Mouse (Mus musculus) adrenal gland, adult (tissue): ENCODE results near the gene Gpr153.

ENCODE experiments used
- DNase-seq, 2 experiments: peaks; one replicate each; pipeline ENCODE4 v3.0.0; 2022 to 2023; ENCODE audit warnings: low spot score in 1 of 2; ENCODE audit not compliant: inconsistent age in 2 of 2

The Gpr153 gene

DNA sequence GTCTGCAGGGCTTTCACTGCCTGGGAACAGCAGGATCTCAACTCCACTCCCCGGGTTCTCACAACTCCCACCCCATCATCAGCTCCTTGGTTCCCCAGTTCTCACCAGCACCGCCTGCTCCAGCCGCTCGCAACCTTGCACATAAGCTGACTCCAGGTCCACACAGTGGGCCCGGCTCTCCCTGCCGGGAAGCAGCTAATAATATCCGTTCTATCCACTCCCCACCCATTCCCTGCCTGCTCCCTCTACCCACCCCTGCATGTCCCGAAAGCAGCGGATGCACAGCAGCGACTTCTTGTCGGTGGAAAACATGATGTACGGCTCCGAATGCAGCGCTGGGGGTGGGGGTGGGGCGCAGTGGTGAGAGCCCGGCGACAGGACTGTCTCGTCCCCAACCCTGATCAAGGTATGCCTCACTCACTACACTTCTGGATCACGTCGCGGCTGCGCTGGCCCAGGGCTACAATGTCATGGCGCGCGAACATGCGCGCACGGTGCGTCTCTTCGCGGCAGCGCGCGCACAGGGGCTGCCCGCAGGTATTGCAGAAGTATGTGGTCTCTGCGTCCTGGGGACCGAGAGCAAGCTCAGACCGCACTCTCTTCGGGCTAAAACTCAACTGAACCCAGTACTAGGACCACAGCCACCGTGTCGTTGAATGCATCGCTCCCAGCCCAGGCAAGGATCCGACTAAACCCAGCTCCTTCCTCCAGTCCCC lies 41.6 kb downstream of the Gpr153 start:
- DNase-seq = no peak

- no peak for DNase-seq
These were observed 43.6 kb downstream of the Gpr153 start for GRCm38 (mm10) chr4:152317631-152318033.

DNA sequence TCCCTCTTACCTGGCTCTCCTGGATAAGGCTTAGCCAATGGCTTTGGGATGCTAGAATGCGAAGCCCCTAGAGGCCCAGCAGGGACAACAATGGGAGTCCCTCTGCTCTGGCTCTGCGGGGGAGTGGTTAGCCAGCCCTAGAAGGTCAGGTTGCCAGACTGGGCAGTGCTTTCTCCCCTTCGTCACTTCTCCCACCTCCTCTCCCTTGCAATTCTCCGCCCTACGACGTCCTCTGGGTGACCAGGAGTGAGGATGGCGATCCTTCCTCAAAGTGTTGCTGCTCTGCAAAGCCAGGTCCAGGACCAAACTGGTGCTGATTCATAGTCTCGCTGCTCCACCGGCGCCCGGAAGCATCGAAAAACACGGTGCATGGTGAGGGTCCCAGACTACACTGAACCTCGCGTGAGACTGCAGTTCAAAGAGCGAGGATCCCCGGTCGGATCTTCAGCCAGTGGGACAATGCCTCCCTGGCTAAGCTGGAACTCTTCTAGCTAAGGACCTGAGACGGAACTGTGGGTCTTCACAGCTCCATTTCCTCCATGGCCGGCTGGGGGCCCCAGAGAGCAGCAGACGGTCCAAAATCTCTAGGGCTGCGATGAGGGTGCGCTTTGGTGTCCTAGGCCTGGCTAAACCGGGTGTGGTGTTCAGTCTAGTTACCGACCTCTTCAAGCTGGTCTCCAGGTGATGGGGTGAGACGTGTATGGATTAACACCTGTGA lies 44.6 kb downstream of the Gpr153 start, which contains the start of gene Rnf207:
Gene Rnf207 (minus strand): TSS at position 477 of the 718 bp plus-strand sequence.
- peak; percentile 58 to 88 for DNase-seq

DNA sequence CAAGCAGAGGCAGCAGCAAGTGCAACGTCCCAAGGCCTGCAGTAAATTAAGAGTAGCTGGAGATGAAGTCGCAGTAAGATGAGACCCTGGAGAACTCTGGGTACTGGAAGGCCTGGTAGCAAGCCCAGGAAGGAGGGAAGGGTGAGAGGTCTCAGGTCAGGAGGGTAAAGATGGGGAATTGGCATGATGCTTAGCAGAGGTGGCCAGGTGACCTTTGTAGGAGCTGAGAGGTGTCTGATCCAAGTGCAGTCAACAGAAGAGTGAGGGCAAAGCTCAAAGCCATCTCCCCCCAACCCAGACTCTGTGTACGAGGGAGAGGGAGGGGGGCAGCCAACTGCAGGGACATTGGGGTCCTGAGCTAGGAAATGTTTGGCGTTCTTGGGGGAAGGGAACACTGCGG lies 47.4 kb downstream of the Gpr153 start:
- DNase-seq = no peak

- DNase-seq = no peak
These were observed 50.9 kb downstream of the Gpr153 start for GRCm38 (mm10) chr4:152324641-152325562.

DNA sequence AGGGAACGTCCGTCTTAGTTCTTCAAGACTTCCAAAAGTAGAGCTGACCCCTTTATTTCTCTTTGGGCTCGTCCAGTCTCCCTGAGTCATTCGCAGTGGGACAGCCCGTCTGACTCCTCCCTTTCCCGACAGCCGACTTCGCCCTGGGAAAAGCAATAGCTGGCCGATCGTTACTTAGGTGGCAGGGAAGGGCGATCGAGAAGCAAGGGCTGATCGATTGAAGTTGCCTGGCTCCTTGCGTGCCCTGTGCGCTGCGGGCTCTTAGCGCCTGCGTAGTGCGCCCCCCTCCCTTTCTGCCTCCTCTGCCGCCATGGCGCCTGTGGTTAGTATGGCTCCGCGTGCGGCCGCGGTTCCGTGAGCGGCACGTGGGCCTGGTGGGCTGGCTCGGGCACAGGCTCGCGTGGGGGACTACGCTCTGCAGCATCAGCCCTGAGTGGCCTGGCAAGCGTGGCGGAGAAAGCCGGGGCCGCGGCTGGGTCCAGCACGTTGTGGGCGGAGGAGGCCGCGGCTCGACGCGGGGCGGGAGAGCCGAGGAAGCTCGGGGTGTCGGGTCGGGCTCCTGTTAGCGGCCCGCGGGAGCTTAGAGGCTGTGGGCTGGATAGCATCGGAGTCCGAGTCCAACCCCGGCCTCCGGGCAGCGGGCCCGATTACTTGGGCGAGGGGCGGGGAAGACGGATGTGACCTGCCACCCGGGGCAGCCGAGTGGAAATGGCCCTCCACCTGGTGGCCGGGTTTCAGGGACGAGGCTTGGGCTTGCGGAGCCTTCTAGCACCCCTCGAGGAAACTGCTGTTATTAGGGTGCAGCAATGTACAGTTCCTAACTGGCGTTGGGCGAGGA lies 51.8 kb downstream of the Gpr153 start, which contains the start of gene Rpl22:
Gene Rpl22 (plus strand): TSS at position 169 of the 838 bp plus-strand sequence.
- peak; percentile 96 to 98 for DNase-seq

GRCm38 (mm10) chr4:152326543-152326942 lies 52.5 kb downstream of the Gpr153 start:
- DNase-seq = no peak

- peak in 1 of 2 experiments; percentile 67 for DNase-seq
These were observed 54.7 kb downstream of the Gpr153 start for GRCm38 (mm10) chr4:152328691-152329090.

DNA sequence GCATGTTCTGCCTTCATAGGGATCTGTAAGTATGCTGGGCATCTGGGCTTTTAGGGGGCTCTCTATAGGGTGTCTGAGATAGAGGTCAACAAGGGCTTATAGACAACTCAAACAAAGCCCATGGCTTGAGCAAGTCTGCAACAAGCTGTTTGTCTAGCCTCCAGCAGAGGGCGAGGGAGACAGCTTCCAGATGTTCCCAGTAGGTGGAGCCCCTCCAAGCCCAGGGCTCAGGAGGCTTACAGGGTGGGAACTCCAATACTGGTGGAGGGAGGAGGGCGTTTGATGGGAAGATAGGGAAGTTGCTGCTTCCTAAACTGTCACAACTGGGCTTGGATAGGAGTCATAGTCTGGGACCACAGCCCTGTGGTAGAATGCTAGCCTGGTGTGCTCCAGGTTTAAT lies 58.9 kb downstream of the Gpr153 start:
- DNase-seq = peak; percentile 47 to 84

- no peak for DNase-seq
These were observed 59.6 kb downstream of the Gpr153 start for GRCm38 (mm10) chr4:152333587-152333986.
